Mouse (Mus musculus) lung, postnatal 0 days (tissue): ENCODE measurements around the gene Arhgap10. TPM values are rescaled to one million over a fixed set of nuclear protein-coding genes. Genes with fewer than 3 reads are reported as not detected.

Experiments used
- ATAC-seq: fragments of 200-750 bp; cut with Nextera tagmentation; 2 replicates; pipeline ENCODE4 v1.8.0; 2017; ENCODE audit warnings: moderate library complexity
- DNase-seq: peaks from one replicate; pipeline ENCODE4 v3.0.0-alpha.2; 2016; ENCODE audit warnings: low spot score
- H3K27ac ChIP-seq: fragments of 300-500 bp; sonication (generic); 2 replicates; pipeline ENCODE4 v1.5.1; 2014; ENCODE audit warnings: antibody characterized with exemption, mild to moderate bottlenecking, low read length, mixed read lengths
- H3K27me3 ChIP-seq: fragments of 300-500 bp; sonication (generic); replicated peaks from 2 replicates; pipeline ENCODE4 v1.6.1; 2014; ENCODE audit warnings: low read length, mixed read lengths; ENCODE audit not compliant: insufficient read depth
- H3K36me3 ChIP-seq: fragments of 300-500 bp; sonication (generic); 2 replicates; pipeline ENCODE4 v1.6.1; 2014; ENCODE audit warnings: low read length, mixed read lengths; ENCODE audit not compliant: insufficient read depth
- H3K4me1 ChIP-seq: fragments of 300-500 bp; sonication (generic); 2 replicates; pipeline ENCODE4 v1.6.1; 2014; ENCODE audit warnings: antibody characterized with exemption, low read depth, low read length, mixed read lengths; ENCODE audit not compliant: insufficient read depth
- H3K4me2 ChIP-seq: fragments of 300-500 bp; sonication (generic); replicated peaks from 2 replicates; pipeline ENCODE4 v1.6.1; 2014; ENCODE audit warnings: low read depth, mild to moderate bottlenecking, low read length, moderate library complexity, mixed read lengths
- H3K4me3 ChIP-seq: fragments of 300-500 bp; sonication (generic); 2 replicates; pipeline ENCODE4 v1.5.1; 2014; ENCODE audit warnings: low read depth, low read length
- H3K9ac ChIP-seq: fragments of 300-500 bp; sonication (generic); replicated peaks from 2 replicates; pipeline ENCODE4 v1.6.1; 2014; ENCODE audit warnings: low read depth, mild to moderate bottlenecking
- H3K9me3 ChIP-seq: fragments of 300-500 bp; sonication (generic); 2 replicates; pipeline ENCODE4 v1.6.1; 2016; ENCODE audit warnings: low read length, mixed read lengths
- CTCF ChIP-seq: IDR thresholded peaks from 2 replicates; pipeline ENCODE4 v1.5.1; 2016; ENCODE audit warnings: antibody characterized with exemption, mild to moderate bottlenecking
- EP300 ChIP-seq: IDR thresholded peaks from 2 replicates; pipeline ENCODE4 v1.6.1; 2016; ENCODE audit warnings: antibody characterized with exemption, mild to moderate bottlenecking, control low read depth
- WGBS: fragments of 180-500 bp; shearing (Covaris S2); extraction: QIAGEN DNeasy Blood & Tissue Kit; methylation state at CpG from one replicate; pipeline ENCODE4 v1.1.7; 2014; 5-methylcytosine and 5-hydroxymethylcytosine counted together
- polyA plus RNA-seq: library from polyadenylated mRNA; unstranded; fragments of >200 nt; fragmentation: Nextera tagmentation; extraction: Ambion mirVana; gene quantifications from 2 replicates; pipeline ENCODE4 v1.2.1, GENCODE M21; 2015

Arhgap10 gene
- polyA plus RNA-seq, 1 experiment from 2014 or later, result 15.9 TPM

- H3K27ac ChIP-seq, result peak overlapping the region; percentile 43; the same call in 1 of the 2 replicates
- DNase-seq (peak; percentile 94), ATAC-seq (peak; percentile 79)
- H3K27me3 ChIP-seq, result no peaks in the 10 kb centered on the region
- H3K4me3 ChIP-seq, result no peak overlapping the region
- H3K36me3 ChIP-seq, result no peaks in the 10 kb centered on the region
- H3K4me2 ChIP-seq, result no peak overlapping the region
- no peak; the same call in 1 of the 2 replicates for TF ChIP-seq EP300
- no peak for TF ChIP-seq CTCF
- peaks cover 23% of the 10 kb centered on the region; the same call in 1 of the 2 replicates for H3K4me1 ChIP-seq
- H3K9ac ChIP-seq, result no peak overlapping the region
- no peaks in the 10 kb centered on the region for H3K9me3 ChIP-seq
- 38% methylated on average over 4 of the region's 4 CpGs for WGBS
Measured at GRCm38 (mm10) chr8:77490095-77490781, 27.5 kb downstream of the Arhgap10 start.

GRCm38 (mm10) chr8:77489235-77489634 lies 28.5 kb downstream of the Arhgap10 start:
- DNase-seq (peak; percentile 52), ATAC-seq (peak; percentile 21)
- Histone ChIP-seq H3K4me1 (peaks cover 26% of the 10 kb centered on the region; the same call in 1 of the 2 replicates), H3K4me3 (no peak overlapping the region), H3K27me3 (no peaks in the 10 kb centered on the region), H3K36me3 (no peaks in the 10 kb centered on the region), H3K9me3 (no peaks in the 10 kb centered on the region), H3K4me2 (no peak overlapping the region), H3K9ac (no peak overlapping the region), H3K27ac (no peak overlapping the region)
- 57% methylated on average over 6 of the region's 6 CpGs for WGBS
- TF ChIP-seq CTCF, result no peak
- TF ChIP-seq EP300, result peak; percentile 60

GRCm38 (mm10) chr8:77488215-77488606 lies 29.5 kb downstream of the Arhgap10 start:
- WGBS, result 44% methylated on average over 4 of the region's 4 CpGs
- peak; percentile 18 for ATAC-seq
- H3K4me1 ChIP-seq, result peaks cover 26% of the 10 kb centered on the region; the same call in 1 of the 2 replicates
- TF ChIP-seq EP300 (peak; percentile 33; the same call in 1 of the 2 replicates), CTCF (no peak)
- H3K27ac ChIP-seq, result peak overlapping the region; percentile 72
- no peak overlapping the region for H3K9ac ChIP-seq
- peak; percentile 76 for DNase-seq
- no peak overlapping the region for H3K4me2 ChIP-seq
- H3K4me3 ChIP-seq, result no peak overlapping the region
- H3K27me3 ChIP-seq, result no peaks in the 10 kb centered on the region
- H3K9me3 ChIP-seq, result no peaks in the 10 kb centered on the region
- H3K36me3 ChIP-seq, result no peaks in the 10 kb centered on the region

- peak; percentile 23 for ATAC-seq
- H3K4me1 ChIP-seq, result peaks cover 26% of the 10 kb centered on the region; the same call in 1 of the 2 replicates
- TF ChIP-seq EP300 (no peak), CTCF (no peak)
- no peak overlapping the region for H3K4me3 ChIP-seq
- H3K27ac ChIP-seq, result peak overlapping the region; percentile 72
- H3K36me3 ChIP-seq, result no peaks in the 10 kb centered on the region
- H3K9ac ChIP-seq, result no peak overlapping the region
- 65% methylated on average over 10 of the region's 10 CpGs for WGBS
- no peaks in the 10 kb centered on the region for H3K27me3 ChIP-seq
- no peak overlapping the region for H3K4me2 ChIP-seq
- no peaks in the 10 kb centered on the region for H3K9me3 ChIP-seq
- peak; percentile 75 for DNase-seq
Measured at GRCm38 (mm10) chr8:77487590-77488214, 30.1 kb downstream of the Arhgap10 start.

- peaks cover 26% of the 10 kb centered on the region; the same call in 1 of the 2 replicates for H3K4me1 ChIP-seq
Measured at GRCm38 (mm10) chr8:77486749-77487148, 31.0 kb downstream of the Arhgap10 start.

GRCm38 (mm10) chr8:77484817-77485216 lies 32.9 kb downstream of the Arhgap10 start:
- no peak overlapping the region for H3K4me3 ChIP-seq
- no peaks in the 10 kb centered on the region for H3K9me3 ChIP-seq
- no peak for ATAC-seq
- H3K27ac ChIP-seq, result no peak overlapping the region
- WGBS, result 82% methylated on average over 5 of the region's 5 CpGs
- no peaks in the 10 kb centered on the region for H3K27me3 ChIP-seq
- TF ChIP-seq CTCF, result no peak
- no peak for TF ChIP-seq EP300
- no peak overlapping the region for H3K4me2 ChIP-seq
- DNase-seq, result no peak
- peaks cover 19% of the 10 kb centered on the region; the same call in 1 of the 2 replicates for H3K4me1 ChIP-seq
- no peaks in the 10 kb centered on the region for H3K36me3 ChIP-seq
- no peak overlapping the region for H3K9ac ChIP-seq

More at GRCm38 (mm10) chr8:77486749-77487148, 31.0 kb downstream of the Arhgap10 start:
- H3K4me2 ChIP-seq, result no peak overlapping the region
- H3K27ac ChIP-seq, result no peak overlapping the region
- TF ChIP-seq EP300 (no peak), CTCF (no peak)
- DNase-seq (peak; percentile 45), ATAC-seq (no peak)
- H3K4me3 ChIP-seq, result no peak overlapping the region
- H3K9ac ChIP-seq, result no peak overlapping the region
- 39% methylated on average over 2 of the region's 2 CpGs for WGBS
- H3K27me3 ChIP-seq, result no peaks in the 10 kb centered on the region
- no peaks in the 10 kb centered on the region for H3K9me3 ChIP-seq
- H3K36me3 ChIP-seq, result no peaks in the 10 kb centered on the region
